Mouse (Mus musculus) right cerebral cortex, postnatal 4 days (tissue): ENCODE measurements around the gene Sorbs1.

Experiments
- DNase-seq: peaks from one replicate; pipeline ENCODE4 v3.0.0-alpha.2; 2022

Sorbs1 gene

GRCm38 (mm10) chr19:40435797-40436196 is 77.8 kb downstream of the Sorbs1 start:
- DNase-seq, result no peak

- no peak for DNase-seq
Measured at GRCm38 (mm10) chr19:40435045-40435444, 78.5 kb downstream of the Sorbs1 start.

DNA sequence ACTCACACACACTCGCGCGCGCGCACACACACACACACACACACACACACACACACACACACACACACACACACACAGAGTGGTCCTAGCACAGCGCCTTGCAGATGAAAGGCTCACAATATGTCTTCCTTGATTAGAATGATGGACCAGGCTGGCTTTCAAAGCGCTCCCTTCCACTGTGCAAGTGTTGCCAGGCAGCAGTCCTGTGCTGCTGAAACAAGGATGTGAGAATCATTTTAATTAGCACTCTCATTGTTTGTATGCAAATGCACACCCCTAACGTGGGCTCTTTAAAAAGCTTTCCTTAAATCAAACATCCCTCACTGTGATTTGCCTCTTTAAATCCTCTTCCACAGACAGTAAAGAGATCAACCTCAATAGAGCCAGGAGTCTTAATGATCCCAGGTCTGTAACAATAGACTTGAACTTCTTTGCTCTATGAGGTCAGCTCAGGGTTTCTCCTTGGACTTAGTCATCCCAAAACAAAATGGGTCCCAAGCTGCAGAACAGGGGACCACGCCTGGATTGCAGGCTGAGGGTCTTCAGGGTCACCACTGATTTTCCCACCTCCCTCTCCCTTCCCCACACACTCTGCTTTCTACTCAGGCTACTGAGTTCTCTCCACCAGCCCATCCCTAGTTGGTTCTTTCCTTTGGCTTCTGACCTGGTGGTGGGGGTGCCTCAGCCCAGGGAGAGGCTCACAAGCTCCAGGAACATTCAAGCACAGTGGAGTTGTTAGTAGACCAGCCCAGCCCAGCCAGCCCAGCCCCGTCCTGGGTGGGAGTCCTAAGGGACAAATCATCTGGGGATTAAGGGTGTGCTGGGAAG is 79.3 kb downstream of the Sorbs1 start:
- peak; percentile 34 for DNase-seq

- no peak for DNase-seq
Measured at GRCm38 (mm10) chr19:40433316-40433912, 80.2 kb downstream of the Sorbs1 start.

DNA sequence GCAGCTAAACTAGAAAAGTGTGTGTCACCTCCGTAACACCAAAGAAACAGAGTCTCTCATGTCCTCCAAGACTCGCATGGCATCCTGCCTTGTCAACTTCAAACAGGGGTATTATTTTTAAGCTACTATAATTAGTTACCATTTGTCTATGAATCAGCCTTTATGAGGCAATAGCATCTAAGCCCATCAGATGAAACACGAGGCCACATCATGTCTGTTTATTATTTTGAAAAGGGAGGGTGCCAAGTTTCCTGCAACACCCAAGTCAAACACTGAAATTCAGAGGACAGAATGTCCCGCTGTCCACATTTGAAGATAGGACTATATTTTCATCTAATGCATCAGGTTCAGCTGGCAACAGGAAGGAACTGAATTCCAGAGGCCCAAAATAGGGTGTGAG is 81.6 kb downstream of the Sorbs1 start:
- no peak for DNase-seq

DNA sequence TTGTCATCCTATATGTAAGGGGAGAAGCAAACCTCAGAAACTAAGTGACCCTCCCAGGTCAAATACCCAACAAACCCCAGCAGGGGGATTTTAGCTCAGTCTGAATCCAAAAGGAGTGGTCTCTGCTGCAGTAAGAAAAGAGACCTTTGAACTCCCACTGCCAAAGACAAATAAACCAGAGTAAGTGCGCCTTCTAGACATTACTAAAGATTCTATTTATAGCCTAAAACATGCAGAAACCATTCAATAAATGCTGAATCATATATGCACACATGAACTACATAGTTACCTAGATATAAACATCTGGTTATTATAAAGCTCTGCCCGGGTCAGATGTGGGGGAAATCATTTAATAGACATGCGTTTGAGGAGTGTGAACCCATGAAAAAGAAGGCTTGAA is 84.0 kb downstream of the Sorbs1 start:
- no peak for DNase-seq

- no peak for DNase-seq
Measured at GRCm38 (mm10) chr19:40429169-40429568, 84.4 kb downstream of the Sorbs1 start.

- DNase-seq, result peak; percentile 27
Measured at GRCm38 (mm10) chr19:40426103-40426960, 87.2 kb downstream of the Sorbs1 start.

DNA sequence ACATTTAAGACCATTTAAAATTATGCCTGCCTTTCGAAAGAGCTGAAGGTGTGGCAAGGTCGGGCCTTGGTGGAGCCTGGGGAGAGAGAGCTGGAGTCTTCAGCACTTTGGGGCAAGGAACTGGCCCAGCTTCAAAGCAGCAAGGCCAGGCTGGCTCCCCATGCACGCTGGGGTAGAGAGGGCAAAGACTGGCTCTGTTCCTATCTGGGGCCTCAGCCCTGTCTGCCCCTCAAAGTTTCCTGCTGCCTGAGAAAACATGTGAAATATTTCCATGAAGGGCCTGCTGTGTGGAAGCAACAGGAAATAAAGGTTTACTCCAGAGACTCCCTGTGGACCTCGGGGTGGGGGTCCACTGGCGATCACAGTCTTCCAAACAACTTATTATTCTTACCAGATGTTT is 88.3 kb downstream of the Sorbs1 start:
- no peak for DNase-seq

DNA sequence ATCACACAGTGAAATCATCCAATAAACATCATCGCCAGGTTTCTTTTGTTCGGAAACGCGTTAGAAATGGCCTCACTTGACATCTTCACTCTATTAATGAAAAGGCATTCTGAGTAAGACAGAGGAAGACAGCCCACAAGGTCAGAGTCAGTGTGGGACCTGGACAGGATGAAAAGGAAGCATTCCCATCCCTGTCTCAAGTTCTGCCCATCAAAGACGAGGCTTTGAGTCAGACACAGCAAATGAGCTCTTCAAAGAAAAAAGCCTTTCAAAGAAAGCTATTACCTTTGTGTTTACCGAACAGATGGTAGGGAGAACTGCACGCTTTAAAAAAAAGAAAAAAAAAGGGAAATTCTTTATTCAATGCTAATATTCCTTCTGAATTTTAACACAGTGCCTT is 92.5 kb downstream of the Sorbs1 start:
- no peak for DNase-seq

- no peak for DNase-seq
Measured at GRCm38 (mm10) chr19:40419315-40419714, 94.3 kb downstream of the Sorbs1 start.

DNA sequence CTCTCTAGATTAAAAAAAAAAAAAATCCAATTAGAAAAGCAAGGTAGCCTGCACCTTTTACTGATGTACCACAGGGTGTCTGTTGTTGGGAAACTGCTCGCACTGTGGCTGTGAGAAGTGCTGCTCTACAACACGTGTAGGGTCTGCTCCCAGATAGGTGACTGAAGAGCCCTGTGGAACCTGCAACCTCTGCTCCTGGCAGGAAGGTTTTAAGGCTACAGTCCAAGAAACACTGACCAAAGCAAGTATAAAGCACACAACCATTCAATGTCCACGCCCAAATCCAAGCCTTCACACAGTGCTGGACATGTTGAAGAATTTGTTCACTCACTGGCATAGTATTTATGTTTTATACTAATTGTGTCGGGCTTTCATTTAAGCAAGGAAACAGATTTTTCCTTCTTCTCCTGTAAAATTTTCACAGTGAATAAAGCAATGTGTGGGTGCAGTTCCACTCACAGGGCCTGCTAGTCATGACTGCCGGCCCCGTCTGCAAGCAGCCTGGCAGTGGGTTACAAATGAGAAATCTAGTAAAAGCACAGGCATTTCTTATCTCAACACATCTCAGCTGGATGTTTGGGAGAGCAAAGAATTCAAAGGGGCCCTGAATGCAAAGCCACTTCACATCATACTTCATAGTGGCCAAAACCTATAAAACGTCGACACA is 96.3 kb downstream of the Sorbs1 start:
- no peak for DNase-seq

DNA sequence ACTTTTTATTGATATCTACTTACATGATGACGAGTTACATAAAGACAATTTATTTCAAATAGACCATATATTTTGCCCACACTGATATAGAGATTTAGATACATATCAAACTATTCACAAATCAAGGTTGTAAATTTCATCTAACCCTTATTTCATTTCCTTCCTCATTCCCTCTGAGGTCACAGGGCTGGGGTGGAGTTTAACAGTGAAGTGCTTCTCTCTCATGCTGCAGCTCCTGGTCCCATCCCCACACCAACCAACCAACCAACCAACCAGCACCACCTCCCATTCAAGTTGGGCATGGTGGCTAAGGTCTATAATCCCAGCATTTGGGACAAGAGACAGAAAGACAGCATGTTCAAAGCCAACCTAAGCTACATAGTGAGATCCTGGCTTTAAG is 97.9 kb downstream of the Sorbs1 start:
- DNase-seq, result no peak

DNA sequence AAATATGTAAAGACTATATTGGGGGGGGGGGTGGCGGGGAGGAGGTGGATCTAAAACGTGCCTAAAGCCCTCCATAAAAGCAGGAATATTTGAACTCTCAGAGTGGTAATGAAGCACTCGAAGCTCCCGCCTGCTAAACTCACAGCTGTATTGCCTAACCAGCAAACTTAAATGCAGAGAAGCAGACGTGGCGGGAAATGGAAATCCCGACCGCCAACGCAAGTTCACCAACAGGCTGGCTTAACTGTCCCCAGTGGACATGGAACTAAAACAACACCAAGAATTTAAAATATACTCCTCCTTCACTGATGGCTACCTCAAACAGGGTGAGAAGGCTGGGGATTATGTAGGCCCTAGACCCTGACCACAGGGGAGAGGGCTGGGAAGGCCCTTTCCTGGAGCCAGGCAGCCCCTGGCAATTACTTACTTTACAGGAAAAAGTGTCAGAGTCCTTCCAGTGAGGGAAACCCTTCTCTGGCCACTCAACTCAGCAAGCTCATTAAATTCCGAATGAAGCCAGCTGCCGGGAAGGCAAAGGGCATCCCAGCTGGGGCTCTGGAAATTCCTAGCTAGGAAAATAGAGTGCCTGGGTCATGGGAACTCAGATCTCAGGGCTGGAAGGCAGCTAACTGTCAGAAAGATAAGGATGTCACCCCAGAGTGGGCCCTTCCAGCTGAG is 98.6 kb downstream of the Sorbs1 start:
- DNase-seq, result no peak

GRCm38 (mm10) chr19:40414386-40414785 is 99.2 kb downstream of the Sorbs1 start:
- DNase-seq, result no peak

DNA sequence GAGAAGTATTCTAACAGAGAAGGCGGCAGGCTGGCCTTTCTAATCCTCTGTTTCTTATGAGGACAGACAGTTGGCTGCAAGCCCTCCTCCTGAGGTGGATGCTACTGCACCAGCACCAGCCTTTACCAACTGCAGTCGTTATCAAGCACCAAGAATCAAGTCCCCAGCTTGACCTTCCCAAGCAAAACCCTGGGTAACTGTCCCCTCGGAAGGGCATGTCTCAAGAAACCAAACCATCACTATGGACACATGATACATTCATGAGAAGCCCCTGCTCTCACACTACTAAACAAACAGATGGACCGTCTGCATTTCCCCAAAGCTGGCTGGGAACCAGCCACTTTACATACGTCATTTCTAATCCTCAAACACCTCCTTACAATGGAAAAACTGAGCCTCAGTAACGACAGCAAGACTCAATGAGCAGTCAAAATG is 102.2 kb downstream of the Sorbs1 start:
- DNase-seq, result no peak

- no peak for DNase-seq
Measured at GRCm38 (mm10) chr19:40410511-40410910, 103.1 kb downstream of the Sorbs1 start.

- DNase-seq, result no peak
Measured at GRCm38 (mm10) chr19:40410109-40410508, 103.5 kb downstream of the Sorbs1 start.

DNA sequence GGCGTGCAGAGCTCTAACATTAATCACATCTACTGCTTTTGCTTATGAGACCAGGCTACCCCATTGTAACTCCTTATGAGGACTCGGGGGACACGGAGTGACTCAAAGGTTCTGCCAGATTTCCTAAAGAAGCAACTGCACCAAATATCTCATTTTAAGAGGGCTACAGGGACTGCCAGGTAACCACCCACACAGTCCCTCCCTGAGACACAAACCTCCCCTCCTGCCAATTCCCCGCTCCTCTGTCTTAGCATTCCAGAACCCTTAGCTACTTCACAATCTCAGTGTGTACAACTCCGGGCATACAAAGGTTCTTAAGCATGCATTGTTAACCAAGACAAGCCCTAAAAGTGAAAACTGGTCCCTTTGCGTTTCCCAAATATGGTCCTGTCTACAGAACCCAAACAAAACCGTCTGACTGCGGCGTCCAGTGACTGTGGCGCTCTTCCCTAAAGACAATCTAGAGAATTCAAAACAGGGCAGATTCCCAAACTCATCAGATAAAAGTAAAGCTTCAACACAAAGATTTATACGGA is 104.0 kb downstream of the Sorbs1 start:
- no peak for DNase-seq

GRCm38 (mm10) chr19:40407186-40407585 is 106.4 kb downstream of the Sorbs1 start:
- no peak for DNase-seq

GRCm38 (mm10) chr19:40406661-40407060 is 106.9 kb downstream of the Sorbs1 start:
- DNase-seq, result no peak

- DNase-seq, result no peak
Measured at GRCm38 (mm10) chr19:40405808-40406207, 107.8 kb downstream of the Sorbs1 start.
